In genomic region chr1:20667567-20667966, GRCm38 (mm10) we compare ENCODE assay signal across 21 mouse cellular contexts. TPM values are rescaled to one million over a fixed set of nuclear protein-coding genes. Genes with fewer than 3 reads are reported as not detected.
DNase-seq lines count a peak whose midpoint lies in the region; ATAC-seq and TF ChIP-seq lines count a peak whose summit lies in the region.
"Had no signal": no experiment of that assay in that cellular context is flagged by ENCODE, and none has a peak within 500 bp of the region (broad histone marks: within the 10 kb centered on the region; RNA-seq: fewer than 3 reads in every experiment).

No protein-coding gene starts in this region.

- no peaks in the 10 kb centered on the region for H3K9me3 ChIP-seq in intestine, postnatal 0 days (ENCODE audit: control insufficient read depth)
- H3K9me3 ChIP-seq: embryonic facial prominence, embryonic 12.5 days; forebrain, embryonic 13.5 days; heart, embryonic 13.5 days; hindbrain, embryonic 12.5 days had no signal

- TF ChIP-seq POLR2A in myocyte (IDR thresholded peaks at IDR 0.05; ENCODE audit: insufficient read length, low read depth) = peak; percentile 43

- H3K9ac ChIP-seq in intestine, postnatal 0 days (ENCODE audit: low read depth, low read length) = no peak overlapping the region
- H3K9ac ChIP-seq: embryonic facial prominence, embryonic 12.5 days; forebrain, embryonic 13.5 days; heart, embryonic 13.5 days; hindbrain, embryonic 12.5 days had no signal

- no peaks in the 10 kb centered on the region for H3K27me3 ChIP-seq in C2C12 (ENCODE audit: control insufficient read depth, insufficient read depth, insufficient read length)
- H3K27me3 ChIP-seq in myocyte (ENCODE audit: control insufficient read depth, insufficient read depth, insufficient read length) = no peaks in the 10 kb centered on the region
- H3K27me3 ChIP-seq in intestine, postnatal 0 days (replicated peaks; ENCODE audit: control insufficient read depth, insufficient read depth, low read length) = no peaks in the 10 kb centered on the region
- H3K27me3 ChIP-seq: embryonic facial prominence, embryonic 12.5 days; forebrain, embryonic 13.5 days; heart, embryonic 13.5 days; hindbrain, embryonic 12.5 days had no signal

- no peaks in the 10 kb centered on the region for H3K79me2 ChIP-seq in C2C12 (ENCODE audit: control insufficient read depth, insufficient read depth)
- H3K79me2 ChIP-seq in myocyte (ENCODE audit: control insufficient read depth, insufficient read depth) = peaks cover 16% of the 10 kb centered on the region

- no peaks in the 10 kb centered on the region for H3K4me1 ChIP-seq in intestine, postnatal 0 days (replicated peaks; ENCODE audit: control insufficient read depth, insufficient read depth, low read length)
- H3K4me1 ChIP-seq: embryonic facial prominence, embryonic 12.5 days; forebrain, embryonic 13.5 days; heart, embryonic 13.5 days; hindbrain, embryonic 12.5 days had no signal

- TF ChIP-seq CTCF in C2C12 (IDR thresholded peaks at IDR 0.05; ENCODE audit: control insufficient read depth, insufficient read depth, insufficient read length) = no peak
- no peak for TF ChIP-seq CTCF in intestine, postnatal 0 days (IDR thresholded peaks at IDR 0.05; ENCODE audit: low read depth)

- no peak for ATAC-seq in intestine, postnatal 0 days
- ATAC-seq: forebrain, embryonic 13.5 days; hindbrain, embryonic 16.5 days had no signal

- DNase-seq in gastrocnemius, postnatal 10 days = peak; percentile 12
- DNase-seq in gastrocnemius, adult 18-20 months (ENCODE audit: low spot score) = no peak
- DNase-seq in gastrocnemius, postnatal 14 days = peak; percentile 32
- DNase-seq in kidney, postnatal 4 days = no peak
- DNase-seq: adrenal gland, postnatal 10 days; cerebellum, adult 11 months; cerebellum, adult 8-10 months; cerebellum, postnatal 14 days; embryo, embryonic 11 days; heart, postnatal 36 days; kidney, adult 18-20 months had no signal

- H3K36me3 ChIP-seq in C2C12 (ENCODE audit: control insufficient read depth, insufficient read depth) (no peaks in the 10 kb centered on the region), myocyte (ENCODE audit: control insufficient read depth, insufficient read depth) (peaks cover 7% of the 10 kb centered on the region)
- no peaks in the 10 kb centered on the region for H3K36me3 ChIP-seq in intestine, postnatal 0 days (ENCODE audit: control insufficient read depth, insufficient read depth)
- H3K36me3 ChIP-seq: embryonic facial prominence, embryonic 12.5 days; heart, embryonic 13.5 days; hindbrain, embryonic 12.5 days had no signal

- WGBS in intestine, postnatal 0 days = 75% methylated on average over 7 of the region's 7 CpGs

- no peak overlapping the region for H3K27ac ChIP-seq in intestine, postnatal 0 days (ENCODE audit: low read depth, low read length)
- H3K27ac ChIP-seq: embryonic facial prominence, embryonic 12.5 days; forebrain, embryonic 13.5 days; heart, embryonic 13.5 days; hindbrain, embryonic 12.5 days had no signal

- no peak overlapping the region for H3ac ChIP-seq in C2C12 (ENCODE audit: control insufficient read depth, insufficient read length, low read depth)
- H3ac ChIP-seq in myocyte (ENCODE audit: control insufficient read depth, insufficient read length) = no peak overlapping the region

- peak overlapping the region; percentile 61 for H3K4me2 ChIP-seq in myocyte (ENCODE audit: low read depth)
- H3K4me2 ChIP-seq in intestine, postnatal 0 days (replicated peaks; ENCODE audit: low read depth) = no peak overlapping the region
- H3K4me2 ChIP-seq: embryonic facial prominence, embryonic 12.5 days; forebrain, embryonic 13.5 days; heart, embryonic 13.5 days; hindbrain, embryonic 12.5 days had no signal

- H3K4me3 ChIP-seq in C2C12 (ENCODE audit: insufficient read depth, poor library complexity, severe bottlenecking) = no peak overlapping the region
- H3K4me3 ChIP-seq in myocyte = no peak overlapping the region
- H3K4me3 ChIP-seq in intestine, postnatal 0 days (ENCODE audit: low read depth, low read length) = no peak overlapping the region
- H3K4me3 ChIP-seq: embryonic facial prominence, embryonic 12.5 days; forebrain, embryonic 13.5 days; heart, embryonic 13.5 days; hindbrain, embryonic 12.5 days had no signal

- intact Hi-C loops in gastrocnemius, postnatal 14 days (cut with DNase I; ENCODE audit: low total_unique reads) = no loop called here

- H3K79me3 ChIP-seq in C2C12 (ENCODE audit: low read depth) = no peaks in the 10 kb centered on the region

TF ChIP-seq in C2C12, 6 proteins besides CTCF, POLR2A, EP300 and RAD21:
- TF ChIP-seq MYOD1 (IDR thresholded peaks at IDR 0.05; ENCODE audit: control insufficient read depth, insufficient read length, low read depth) (peak; percentile 66), FOSL1 (IDR thresholded peaks at IDR 0.05; ENCODE audit: insufficient read depth, low read length, poor library complexity, severe bottlenecking) (no peak), MAX (IDR thresholded peaks at IDR 0.05) (no peak), CEBPB (IDR thresholded peaks at IDR 0.05; ENCODE audit: low read depth) (no peak), MYOG (IDR thresholded peaks at IDR 0.05; ENCODE audit: control insufficient read depth, extremely low read depth, insufficient read length) (no peak), USF1 (IDR thresholded peaks at IDR 0.05; ENCODE audit: low read depth) (no peak)

TF ChIP-seq in myocyte, 11 proteins besides CTCF, POLR2A, EP300 and RAD21:
- TF ChIP-seq TCF3 (IDR thresholded peaks at IDR 0.05; ENCODE audit: insufficient read length, low read depth) (peak; percentile 83), MAX (IDR thresholded peaks at IDR 0.05; ENCODE audit: low read depth) (no peak), REST (IDR thresholded peaks at IDR 0.05; ENCODE audit: insufficient read depth, insufficient read length) (no peak), MYOD1 (IDR thresholded peaks at IDR 0.05; ENCODE audit: control insufficient read depth in 1 of 3, insufficient read length in 2 of 3, low read depth in 2 of 3) (peak in 2 of 3 experiments; percentile 84 to 94), POLR2AphosphoS2 (IDR thresholded peaks at IDR 0.05; ENCODE audit: insufficient read length, low read depth) (no peak), MYOG (IDR thresholded peaks at IDR 0.05; ENCODE audit: control insufficient read depth in 1 of 3, insufficient read depth in 1 of 3, insufficient read length in 2 of 3, low read depth in 2 of 3) (peak; percentile 86 to 95 (median 89)), TCF12 (IDR thresholded peaks at IDR 0.05; ENCODE audit: insufficient read depth, poor library complexity, severe bottlenecking) (peak; percentile 97), CEBPB (IDR thresholded peaks at IDR 0.05; ENCODE audit: insufficient read depth, poor library complexity, severe bottlenecking) (0 out of 2 replicates have a peak, but pooled peaks have one; percentile 1)

RNA-seq across cellular contexts. Expression of gene Pkhd1, which starts 49.7 kb away (rescaled TPM):
- under 1 TPM; 0.16 to 0.41 TPM for total RNA-seq in gastrocnemius, postnatal 10 days (2021)
- total RNA-seq in gastrocnemius, adult 18-20 months (2021) = under 1 TPM; 0.05 to 0.09 TPM
- polyA plus RNA-seq in C2C12 (2012; fragmentation: generic; extraction: Trizol) (not detected), myocyte (2012; fragmentation: generic; extraction: Trizol) (1.1 TPM)
- under 1 TPM; 0.09 to 0.12 TPM for total RNA-seq in gastrocnemius, postnatal 14 days (2021)
- polyA plus RNA-seq in intestine, postnatal 0 days (2015; fragmentation: Nextera tagmentation; extraction: Ambion mirVana) = 0.03 and 0.16 TPM in 2 replicates
- total RNA-seq: common myeloid progenitor, adult 5-6 weeks; heart, postnatal 36 days had no signal
- polyA plus RNA-seq: embryonic facial prominence, embryonic 12.5 days; forebrain, embryonic 13.5 days; heart, embryonic 13.5 days; heart, postnatal 0 days; hindbrain, embryonic 12.5 days had no signal

Comparison
In these comparisons a context has a peak if more than half of its experiments do, and no peak if none do; other contexts are left out.
1. DNase-seq: peak in gastrocnemius, postnatal 10 days (single experiment) and gastrocnemius, postnatal 14 days (single experiment); none in gastrocnemius, adult 18-20 months (single experiment) and kidney, postnatal 4 days (0 of 2).